Mouse (Mus musculus) telencephalon, adult 2 months (tissue): Measurements from ENCODE around the gene Inf2.

Experiments used
- DNase-seq: peaks from one replicate; pipeline ENCODE4 v3.0.0-alpha.2; 2011; ENCODE audit warnings: low read depth, low spot score

Inf2 gene

GRCm38 (mm10) chr12:112594989-112595388 lies 6.4 kb downstream of the Inf2 start:
- DNase-seq, result no peak

- DNase-seq, result no peak
These were observed 7.0 kb downstream of the Inf2 start for GRCm38 (mm10) chr12:112595626-112596025.

GRCm38 (mm10) chr12:112596454-112596853 lies 7.9 kb downstream of the Inf2 start:
- no peak for DNase-seq

- no peak for DNase-seq
These were observed 8.4 kb downstream of the Inf2 start for GRCm38 (mm10) chr12:112596891-112597500.

- no peak for DNase-seq
These were observed 9.0 kb downstream of the Inf2 start for GRCm38 (mm10) chr12:112597618-112598017.

GRCm38 (mm10) chr12:112599198-112599597 lies 10.6 kb downstream of the Inf2 start:
- no peak for DNase-seq

GRCm38 (mm10) chr12:112599942-112600611 lies 11.5 kb downstream of the Inf2 start:
- no peak for DNase-seq

GRCm38 (mm10) chr12:112604022-112604421 lies 15.4 kb downstream of the Inf2 start:
- no peak for DNase-seq

- no peak for DNase-seq
These were observed 16.4 kb downstream of the Inf2 start for GRCm38 (mm10) chr12:112604709-112605649.

- no peak for DNase-seq
These were observed 17.2 kb downstream of the Inf2 start for GRCm38 (mm10) chr12:112605766-112606165.

- DNase-seq, result no peak
These were observed 18.4 kb downstream of the Inf2 start for GRCm38 (mm10) chr12:112606998-112607397.

GRCm38 (mm10) chr12:112609031-112609430 lies 20.4 kb downstream of the Inf2 start:
- DNase-seq, result no peak

GRCm38 (mm10) chr12:112616668-112617067 lies 28.1 kb downstream of the Inf2 start:
- no peak for DNase-seq

GRCm38 (mm10) chr12:112617184-112617583 lies 28.6 kb downstream of the Inf2 start:
- DNase-seq, result peak; percentile 87

GRCm38 (mm10) chr12:112617898-112618380 lies 29.4 kb downstream of the Inf2 start:
- peak; percentile 76 for DNase-seq

GRCm38 (mm10) chr12:112618981-112619685 lies 30.5 kb downstream of the Inf2 start:
- no peak for DNase-seq

- no peak for DNase-seq
These were observed 31.2 kb downstream of the Inf2 start, which contains the start of gene Adssl1 for GRCm38 (mm10) chr12:112619686-112620353. TSS of gene Adssl1 (plus strand) at chr12:112620045.

GRCm38 (mm10) chr12:112620354-112621061 lies 31.9 kb downstream of the Inf2 start:
- DNase-seq, result no peak

GRCm38 (mm10) chr12:112621900-112622299 lies 33.3 kb downstream of the Inf2 start:
- no peak for DNase-seq

- DNase-seq, result no peak
These were observed 35.2 kb downstream of the Inf2 start for GRCm38 (mm10) chr12:112623742-112624141.
